Mouse (Mus musculus) retina, embryonic 14.5 days (tissue): ENCODE measurements around the gene Kcnd2.

Source experiments
- DNase-seq: peaks from one replicate; pipeline ENCODE4 v3.0.0-alpha.2; 2015; ENCODE audit warnings: low spot score

Gene Kcnd2

GRCm38 (mm10) chr6:21692861-21693350, 477.6 kb downstream of the Kcnd2 start:
- no peak for DNase-seq

GRCm38 (mm10) chr6:21697641-21698040, 482.3 kb downstream of the Kcnd2 start:
- no peak for DNase-seq

- DNase-seq, result no peak
Measured at GRCm38 (mm10) chr6:21701131-21701530, 485.8 kb downstream of the Kcnd2 start.

- peak; percentile 81 for DNase-seq
Measured at GRCm38 (mm10) chr6:21709228-21709627, 493.9 kb downstream of the Kcnd2 start.

- no peak for DNase-seq
Measured at GRCm38 (mm10) chr6:21719121-21719520, 503.8 kb downstream of the Kcnd2 start.

GRCm38 (mm10) chr6:21722238-21722637, 506.9 kb downstream of the Kcnd2 start:
- DNase-seq, result no peak

- no peak for DNase-seq
Measured at GRCm38 (mm10) chr6:21740606-21741005, 525.3 kb downstream of the Kcnd2 start.

GRCm38 (mm10) chr6:21744615-21745266, 529.4 kb downstream of the Kcnd2 start:
- no peak for DNase-seq

- no peak for DNase-seq
Measured at GRCm38 (mm10) chr6:21747536-21747935, 532.2 kb downstream of the Kcnd2 start.

GRCm38 (mm10) chr6:21767787-21768221, 552.5 kb downstream of the Kcnd2 start:
- DNase-seq, result no peak

- no peak for DNase-seq
Measured at GRCm38 (mm10) chr6:21768745-21769446, 553.6 kb downstream of the Kcnd2 start.

GRCm38 (mm10) chr6:21769447-21769809, 554.1 kb downstream of the Kcnd2 start:
- no peak for DNase-seq

- no peak for DNase-seq
Measured at GRCm38 (mm10) chr6:21774213-21774916, 559.1 kb downstream of the Kcnd2 start.
